ENCODE assay signal across 11 mouse cellular contexts in the genomic region with DNA sequence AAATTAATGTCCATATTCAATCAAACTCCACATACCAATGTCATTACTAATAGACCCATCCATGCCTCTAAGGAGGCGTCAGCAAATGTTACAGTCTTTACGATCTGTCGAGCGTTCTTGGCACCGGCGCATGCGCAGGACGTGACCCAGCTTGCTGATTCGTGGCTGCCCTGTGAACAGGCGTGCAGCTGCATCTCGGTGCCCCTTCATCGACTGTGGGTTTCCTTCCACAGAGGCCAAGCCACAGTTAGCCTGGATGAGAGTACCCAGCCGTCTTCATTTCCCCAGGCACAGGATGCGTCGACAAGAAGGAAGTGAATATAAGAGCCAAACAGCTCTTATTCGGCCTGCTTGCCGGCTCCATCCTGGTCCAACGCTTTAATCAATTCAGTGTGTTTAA.
DNase-seq lines count a peak whose midpoint lies in the region; ATAC-seq and TF ChIP-seq lines count a peak whose summit lies in the region.
"Had no signal": no experiment of that assay in that cellular context is flagged by ENCODE, and none has a peak within 500 bp of the region (broad histone marks: within the 10 kb centered on the region; RNA-seq: fewer than 3 reads in every experiment).

No protein-coding gene starts in this region.

- no peaks in the 10 kb centered on the region for H3K4me1 ChIP-seq in forebrain, embryonic 10.5 days
- no peaks in the 10 kb centered on the region for H3K4me1 ChIP-seq in forebrain, embryonic 11.5 days (replicated peaks; ENCODE audit: control insufficient read depth, insufficient read depth, low read length)
- 0 out of 2 replicates have a peak, but pooled peaks cover 2% of the 10 kb centered on the region for H3K4me1 ChIP-seq in hindbrain, embryonic 10.5 days (replicated peaks)
- H3K4me1 ChIP-seq in forebrain, postnatal 0 days (ENCODE audit: insufficient read depth): no peaks in the 10 kb centered on the region
- H3K4me1 ChIP-seq: heart, embryonic 12.5 days; stomach, embryonic 15.5 days had no signal

- H3K9ac ChIP-seq in forebrain, embryonic 11.5 days (ENCODE audit: low read length): no peak overlapping the region
- no peak overlapping the region for H3K9ac ChIP-seq in forebrain, postnatal 0 days
- H3K9ac ChIP-seq: heart, embryonic 12.5 days; stomach, embryonic 15.5 days had no signal

- WGBS in forebrain, embryonic 10.5 days: 87% methylated on average over 18 of the region's 18 CpGs
- 87% methylated on average over 18 of the region's 18 CpGs for WGBS in forebrain, embryonic 11.5 days
- 89% methylated on average over 18 of the region's 18 CpGs for WGBS in hindbrain, embryonic 10.5 days
- 89% methylated on average over 18 of the region's 18 CpGs for WGBS in forebrain, postnatal 0 days

- no peak for DNase-seq in forebrain, embryonic 10.5 days (ENCODE audit: extremely low spot score, low spot score)
- no peak for DNase-seq in forebrain, embryonic 11.5 days (ENCODE audit: low spot score)
- peak; percentile 82 for DNase-seq in CD4-positive helper T cell, adult 2 months (ENCODE audit: low read depth, low spot score)
- DNase-seq in hindbrain, embryonic 10.5 days (ENCODE audit: low spot score): no peak
- DNase-seq in forebrain, postnatal 0 days: no peak
- no peak for DNase-seq in layer of hippocampus, adult 9-11 months

- TF ChIP-seq CTCF in forebrain, postnatal 0 days (IDR thresholded peaks at IDR 0.05; ENCODE audit: low read depth): no peak

- H3K27ac ChIP-seq in forebrain, embryonic 10.5 days: peak overlapping the region; percentile 37; the same call in 1 of the 2 replicates
- no peak overlapping the region for H3K27ac ChIP-seq in forebrain, embryonic 11.5 days (ENCODE audit: low read depth, low read length)
- no peak overlapping the region for H3K27ac ChIP-seq in hindbrain, embryonic 10.5 days
- H3K27ac ChIP-seq in forebrain, postnatal 0 days (ENCODE audit: low read depth, low read length): no peak overlapping the region
- H3K27ac ChIP-seq: left cerebral cortex, adult 2 months; stomach, embryonic 15.5 days had no signal

- H3K4me2 ChIP-seq in forebrain, embryonic 11.5 days (ENCODE audit: low read depth, low read length, severe bottlenecking): no peak overlapping the region
- no peak overlapping the region for H3K4me2 ChIP-seq in forebrain, postnatal 0 days (ENCODE audit: low read depth)
- H3K4me2 ChIP-seq: heart, embryonic 12.5 days; stomach, embryonic 15.5 days had no signal

- H3K4me3 ChIP-seq in forebrain, embryonic 10.5 days: no peak overlapping the region
- H3K4me3 ChIP-seq in forebrain, embryonic 11.5 days (ENCODE audit: low read depth, low read length): no peak overlapping the region
- no peak overlapping the region for H3K4me3 ChIP-seq in hindbrain, embryonic 10.5 days
- no peak overlapping the region for H3K4me3 ChIP-seq in forebrain, postnatal 0 days (ENCODE audit: low read depth, low read length)
- H3K4me3 ChIP-seq: heart, embryonic 12.5 days; left cerebral cortex, adult 2 months; stomach, embryonic 15.5 days had no signal

- H3K36me3 ChIP-seq in forebrain, embryonic 10.5 days (replicated peaks): no peaks in the 10 kb centered on the region
- no peaks in the 10 kb centered on the region for H3K36me3 ChIP-seq in forebrain, embryonic 11.5 days (ENCODE audit: control insufficient read depth, insufficient read depth, low read length)
- H3K36me3 ChIP-seq in hindbrain, embryonic 10.5 days: no peaks in the 10 kb centered on the region
- no peaks in the 10 kb centered on the region for H3K36me3 ChIP-seq in forebrain, postnatal 0 days (ENCODE audit: insufficient read depth)
- H3K36me3 ChIP-seq: heart, embryonic 12.5 days; stomach, embryonic 15.5 days had no signal

- H3K27me3 ChIP-seq in forebrain, embryonic 10.5 days (ENCODE audit: poor library complexity, severe bottlenecking): no peaks in the 10 kb centered on the region
- no peaks in the 10 kb centered on the region for H3K27me3 ChIP-seq in forebrain, embryonic 11.5 days (ENCODE audit: control insufficient read depth, insufficient read depth, low read length)
- no peaks in the 10 kb centered on the region for H3K27me3 ChIP-seq in hindbrain, embryonic 10.5 days (ENCODE audit: insufficient read depth, poor library complexity, severe bottlenecking)
- no peaks in the 10 kb centered on the region for H3K27me3 ChIP-seq in forebrain, postnatal 0 days (ENCODE audit: insufficient read depth, low read length)
- H3K27me3 ChIP-seq: heart, embryonic 12.5 days; stomach, embryonic 15.5 days had no signal

- H3K9me3 ChIP-seq in forebrain, embryonic 10.5 days: peaks cover 3% of the 10 kb centered on the region
- H3K9me3 ChIP-seq in forebrain, embryonic 11.5 days (ENCODE audit: control insufficient read depth, low read length): no peaks in the 10 kb centered on the region
- no peaks in the 10 kb centered on the region for H3K9me3 ChIP-seq in hindbrain, embryonic 10.5 days
- H3K9me3 ChIP-seq in forebrain, postnatal 0 days (ENCODE audit: low read length): no peaks in the 10 kb centered on the region
- H3K9me3 ChIP-seq: heart, embryonic 12.5 days; stomach, embryonic 15.5 days had no signal

- ATAC-seq in forebrain, embryonic 11.5 days (replicated peaks; ENCODE audit: low FRiP score): no peak
- peak; percentile 85 to 90 for ATAC-seq in hematopoietic stem cell, adult 5-6 weeks (replicated peaks in 1 of 2; ENCODE audit: insufficient read depth in 1 of 2, low FRiP score in 2 of 2, low TSS enrichment in 1 of 2, low read depth in 1 of 2, poor library complexity in 2 of 2, severe bottlenecking in 2 of 2)
- peak; percentile 46 for ATAC-seq in neutrophil, adult 5-6 weeks (ENCODE audit: extremely low read depth, insufficient number of reproducible peaks, low FRiP score, poor library complexity, severe bottlenecking)
- no peak for ATAC-seq in forebrain, postnatal 0 days

Comparison
In these comparisons a context has a peak if more than half of its experiments do, and no peak if none do; other contexts are left out.
1. ATAC-seq: peak in hematopoietic stem cell, adult 5-6 weeks (2 of 2) and neutrophil, adult 5-6 weeks (single experiment); none in forebrain, embryonic 11.5 days (single experiment) and forebrain, postnatal 0 days (single experiment).